Mouse (Mus musculus) cerebral cortex, adult 2 months (tissue): ENCODE results near the gene Arf5.

Experiments
- whole genome bisulfite sequencing: fragments of 180-500 bp; shearing (Covaris S2); methylation state at CpG from one replicate; pipeline ENCODE4 v1.1.7; 2018; 5-methylcytosine and 5-hydroxymethylcytosine counted together

Gene Arf5

DNA sequence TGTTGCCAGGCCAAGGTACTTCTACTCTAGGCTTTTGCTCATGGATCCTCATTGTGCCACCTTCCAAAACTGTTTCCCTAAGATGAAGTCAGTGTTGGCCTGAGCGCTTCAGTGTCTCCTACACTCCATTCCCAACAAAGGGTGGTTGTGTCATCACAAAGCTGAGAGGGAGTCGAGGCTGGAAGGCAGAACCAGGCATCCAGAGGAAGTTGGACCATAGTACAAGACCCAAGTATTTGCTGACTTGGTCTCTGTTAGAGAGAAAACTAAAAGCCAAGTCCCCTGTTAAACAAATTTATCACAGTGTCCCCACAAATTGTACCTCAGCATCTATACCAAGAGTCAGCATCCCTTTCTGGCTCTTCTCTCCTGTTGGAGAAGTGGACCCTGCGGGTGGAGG lies 4.9 kb downstream of the Arf5 start, which contains the start of gene Gcc1:
Gcc1 (minus strand) TSS at position 101 of the 400 bp plus-strand sequence.
- 75% methylated on average over 3 of the region's 3 CpGs for WGBS

DNA sequence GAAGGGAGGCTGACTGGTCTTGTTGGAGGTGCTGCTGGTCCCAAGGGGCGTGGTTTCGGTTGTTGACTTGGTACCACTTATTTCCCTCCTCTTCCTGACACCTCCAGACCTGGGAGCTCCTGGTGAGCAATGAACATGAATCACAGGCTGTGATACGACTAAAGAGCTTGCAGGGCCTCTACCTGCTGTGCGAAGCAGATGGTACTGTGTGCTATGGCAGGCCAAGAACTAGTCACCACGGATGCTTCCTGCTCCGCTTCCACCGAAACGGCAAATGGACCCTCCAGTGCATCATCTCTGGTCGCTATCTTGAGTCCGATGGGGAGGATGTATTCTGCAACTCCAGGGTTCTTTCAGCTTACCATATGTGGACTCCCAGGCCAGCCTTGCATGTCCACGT lies 6.5 kb downstream of the Arf5 start:
- 87% methylated on average over 11 of the region's 11 CpGs for WGBS

DNA sequence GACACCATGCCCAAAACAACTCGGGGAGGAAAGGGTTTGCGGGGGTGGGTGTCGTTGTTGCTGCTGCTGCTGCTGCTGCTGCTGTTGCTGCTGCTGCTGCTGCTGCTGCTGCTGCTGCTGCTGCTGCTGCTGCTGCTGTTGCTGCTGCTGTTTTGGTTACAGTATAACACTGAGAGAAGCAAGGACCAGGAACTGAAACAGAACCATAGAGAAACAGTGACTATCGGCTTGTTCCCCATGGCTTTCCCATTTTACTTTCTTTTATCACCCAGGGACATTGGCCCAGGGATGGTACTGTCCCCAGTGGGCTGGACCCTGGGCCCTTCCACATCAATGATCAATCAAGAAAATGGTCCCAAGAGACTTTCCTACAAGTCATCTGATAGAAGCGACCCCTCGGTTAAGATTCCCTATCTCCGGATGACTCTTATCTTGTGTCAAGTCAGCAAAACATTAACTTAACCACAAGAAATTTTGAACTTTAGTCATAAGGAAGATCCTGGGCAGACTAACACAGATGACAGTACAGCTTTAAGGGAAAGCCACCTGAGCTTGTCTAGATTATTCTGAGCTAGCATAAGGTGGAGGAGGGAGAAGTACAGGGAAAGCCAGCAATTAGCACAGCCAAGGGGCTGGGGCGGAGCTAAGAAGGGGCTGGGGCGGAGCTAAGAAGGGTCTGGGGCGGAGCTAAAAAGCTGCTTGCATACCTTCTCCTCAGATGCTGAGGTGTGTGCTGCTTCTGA lies 7.6 kb downstream of the Arf5 start:
- WGBS: 80% methylated on average over 10 of the region's 10 CpGs

DNA sequence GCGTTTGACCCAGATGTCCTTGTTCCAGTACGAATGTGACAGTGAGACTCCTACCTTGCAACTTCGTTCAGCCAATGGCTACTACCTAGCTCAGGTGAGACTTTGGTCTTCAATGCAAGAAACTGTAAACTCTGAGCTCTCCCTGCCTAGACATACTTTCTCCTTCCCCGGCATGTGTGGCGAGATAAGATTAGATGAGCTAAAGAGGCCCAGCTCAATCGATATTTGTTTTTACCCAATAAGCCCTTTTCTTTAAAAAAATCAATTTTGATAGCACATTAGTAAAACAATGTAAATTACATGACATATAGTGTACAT lies 8.1 kb downstream of the Arf5 start:
- 87% methylated on average over 6 of the region's 6 CpGs for WGBS

DNA sequence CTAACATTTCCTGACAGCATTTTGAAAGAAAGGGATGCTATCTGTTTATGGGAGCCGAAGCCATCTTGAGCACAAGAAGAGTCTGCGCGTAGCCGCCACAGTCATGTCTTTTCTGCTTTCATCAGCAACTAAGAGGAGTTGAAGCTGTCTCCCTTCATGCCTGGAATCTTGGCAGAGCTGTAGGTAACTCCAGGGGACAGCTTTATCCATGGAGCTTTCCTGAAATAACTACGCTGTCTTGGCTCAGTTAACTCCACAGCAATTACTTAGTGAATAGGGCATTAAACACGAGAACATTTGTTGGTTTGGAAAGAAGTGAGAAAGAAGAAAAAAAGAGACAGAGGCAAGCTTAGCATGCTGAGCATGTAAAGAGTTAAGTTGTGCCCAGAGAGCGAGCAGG lies 24.6 kb downstream of the Arf5 start:
- WGBS: 41% methylated on average over 7 of the region's 7 CpGs

DNA sequence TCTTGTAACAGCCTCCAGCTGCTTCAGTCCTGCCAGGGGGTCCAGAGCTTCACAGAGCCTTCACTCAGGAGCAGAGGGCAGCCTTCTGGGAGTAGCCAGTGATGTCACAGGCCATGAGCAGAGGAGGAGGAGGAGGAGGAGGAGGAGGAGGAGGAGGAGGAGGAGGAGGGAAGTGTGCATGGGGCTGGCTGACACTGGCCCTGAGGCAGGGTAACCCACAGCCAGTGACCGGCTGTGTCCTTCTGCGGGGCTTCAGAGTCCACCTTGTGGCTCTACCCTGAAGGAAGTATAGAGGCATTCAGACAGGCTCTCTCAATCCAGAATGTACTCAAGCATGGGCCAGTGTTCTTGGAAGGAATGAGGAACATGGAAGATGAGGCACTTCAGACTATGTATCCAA lies 25.9 kb downstream of the Arf5 start, which contains the start of gene Pax4:
Pax4 (minus strand) TSS at position 101 of the 400 bp plus-strand sequence.
- WGBS: 84% methylated on average over 2 of the region's 2 CpGs

DNA sequence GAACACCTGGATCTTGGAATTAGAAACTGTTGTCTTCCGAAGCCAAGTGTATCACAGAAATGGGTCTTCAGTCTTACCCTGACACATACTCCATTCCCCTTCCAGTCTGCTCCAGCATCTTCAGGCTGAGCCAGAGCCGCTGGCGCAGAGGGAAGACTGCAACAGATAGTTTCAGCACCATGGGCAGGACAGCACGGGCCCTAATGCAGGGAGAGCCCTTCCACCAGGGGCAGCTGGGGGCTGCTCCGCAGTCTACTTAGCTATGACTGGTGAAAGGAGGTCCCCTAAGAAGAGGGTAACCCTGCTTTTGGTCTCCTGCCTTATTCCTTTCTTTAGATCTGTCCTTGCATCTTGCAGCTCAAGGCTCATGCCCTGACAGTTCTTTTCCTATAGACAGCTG lies 27.1 kb downstream of the Arf5 start:
- WGBS: 27% methylated on average over 5 of the region's 5 CpGs

DNA sequence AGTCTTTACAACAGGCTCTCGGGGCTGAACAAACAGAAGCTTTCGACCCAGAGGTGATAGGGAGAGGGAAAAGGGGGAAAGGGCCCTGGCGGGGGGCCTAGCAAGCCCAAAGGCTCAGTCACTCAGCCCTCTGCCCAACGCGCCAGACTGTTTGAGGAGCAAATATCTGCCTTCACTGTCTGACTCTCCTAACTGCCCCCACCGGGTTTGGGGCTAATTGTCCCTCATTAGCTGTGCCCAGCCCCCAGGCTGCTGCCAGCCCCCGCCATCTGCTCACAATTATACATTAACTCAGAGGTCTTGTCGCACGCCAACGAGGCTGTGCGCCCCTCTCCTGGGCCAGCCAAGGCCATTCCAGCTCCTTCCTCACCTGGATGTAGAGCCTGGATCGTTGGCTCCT lies 27.6 kb downstream of the Arf5 start:
- 7% methylated on average over 12 of the region's 12 CpGs for WGBS

DNA sequence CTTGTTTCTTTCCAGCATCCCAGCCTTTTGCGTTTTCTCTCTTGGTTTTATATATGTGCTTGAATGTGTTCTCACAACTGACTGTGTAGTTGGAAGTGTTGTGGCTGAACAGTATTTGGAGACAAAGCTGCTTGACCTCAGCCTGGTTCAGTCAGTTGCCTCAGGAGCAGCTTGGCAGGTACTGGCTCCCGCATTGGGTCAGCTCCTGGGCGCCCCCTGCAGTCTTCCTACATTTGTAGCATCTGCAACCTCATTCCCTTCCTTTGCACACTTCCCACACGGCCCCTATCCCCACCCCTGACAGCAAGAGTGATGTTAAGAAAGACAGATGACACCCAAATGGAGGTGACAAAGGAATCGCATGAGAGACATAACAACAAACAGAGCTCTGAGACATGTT lies 37.2 kb downstream of the Arf5 start:
- 16% methylated on average over 5 of the region's 5 CpGs for WGBS

DNA sequence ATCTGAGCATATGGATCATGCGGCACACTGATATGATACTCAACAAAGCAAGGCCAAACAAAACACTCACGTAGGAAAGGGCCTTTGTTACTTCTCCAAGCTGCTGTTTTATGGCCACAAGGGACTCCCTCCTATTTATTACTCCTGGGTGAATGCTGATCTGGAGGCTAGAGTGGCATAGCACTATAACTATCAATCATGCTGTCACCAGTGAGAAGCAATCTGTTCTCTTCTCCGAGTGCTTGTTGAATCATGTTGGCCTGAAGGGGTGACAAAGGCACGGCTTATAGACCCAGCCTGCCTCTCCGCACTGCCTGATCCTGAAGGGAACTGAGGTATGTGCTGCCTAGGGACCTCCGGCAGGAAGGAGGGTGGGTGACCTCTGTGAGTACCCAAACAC lies 41.3 kb downstream of the Arf5 start:
- 75% methylated on average over 6 of the region's 6 CpGs for WGBS

DNA sequence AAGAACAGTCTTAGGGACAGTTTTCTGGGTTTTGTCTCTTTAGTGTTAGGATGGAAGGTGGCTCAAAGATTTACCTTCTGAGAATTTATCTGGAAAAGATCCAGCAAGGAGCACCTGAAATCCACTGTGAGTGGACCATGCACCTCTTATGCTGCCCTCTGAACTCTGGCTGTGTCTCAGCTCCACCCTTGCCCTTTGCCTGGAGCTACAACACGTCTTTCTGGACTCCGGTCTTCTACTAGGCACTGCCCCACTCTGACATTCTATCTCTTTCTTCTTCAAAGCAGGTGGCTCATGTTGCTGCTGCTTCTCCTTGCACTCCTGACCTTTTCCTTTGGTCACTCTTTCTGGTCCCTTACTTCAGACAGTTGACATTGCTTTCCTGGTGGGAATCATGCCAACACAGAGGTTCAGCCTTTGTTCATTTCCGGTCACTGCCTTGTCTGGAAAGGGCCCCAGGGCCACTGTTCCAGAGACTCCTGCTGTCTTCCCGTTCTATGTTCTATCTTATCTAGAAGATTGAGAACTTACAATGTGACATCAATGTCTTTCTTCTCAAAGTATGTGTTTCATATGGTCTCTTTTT lies 46.8 kb downstream of the Arf5 start:
- 78% methylated on average over 4 of the region's 4 CpGs for WGBS

DNA sequence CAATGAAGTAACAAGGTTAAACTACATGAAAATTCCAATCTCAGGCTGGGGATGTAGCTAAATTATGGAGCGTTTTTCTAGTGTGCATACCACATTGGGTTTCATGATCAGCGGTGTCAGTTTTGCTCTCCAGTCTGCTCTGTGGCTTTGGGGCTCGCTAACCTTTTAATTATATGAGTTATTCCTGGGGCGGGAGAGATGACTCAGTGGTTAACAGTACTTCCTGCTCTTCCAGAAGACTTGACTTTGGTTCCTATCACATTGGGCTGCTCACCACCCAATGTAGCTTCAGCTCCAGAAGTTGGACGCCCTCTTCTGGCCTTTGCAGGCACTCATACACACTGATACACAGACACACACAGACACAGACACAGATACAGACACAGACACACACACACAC lies 47.3 kb downstream of the Arf5 start:
- 82% methylated on average over 5 of the region's 5 CpGs for WGBS

DNA sequence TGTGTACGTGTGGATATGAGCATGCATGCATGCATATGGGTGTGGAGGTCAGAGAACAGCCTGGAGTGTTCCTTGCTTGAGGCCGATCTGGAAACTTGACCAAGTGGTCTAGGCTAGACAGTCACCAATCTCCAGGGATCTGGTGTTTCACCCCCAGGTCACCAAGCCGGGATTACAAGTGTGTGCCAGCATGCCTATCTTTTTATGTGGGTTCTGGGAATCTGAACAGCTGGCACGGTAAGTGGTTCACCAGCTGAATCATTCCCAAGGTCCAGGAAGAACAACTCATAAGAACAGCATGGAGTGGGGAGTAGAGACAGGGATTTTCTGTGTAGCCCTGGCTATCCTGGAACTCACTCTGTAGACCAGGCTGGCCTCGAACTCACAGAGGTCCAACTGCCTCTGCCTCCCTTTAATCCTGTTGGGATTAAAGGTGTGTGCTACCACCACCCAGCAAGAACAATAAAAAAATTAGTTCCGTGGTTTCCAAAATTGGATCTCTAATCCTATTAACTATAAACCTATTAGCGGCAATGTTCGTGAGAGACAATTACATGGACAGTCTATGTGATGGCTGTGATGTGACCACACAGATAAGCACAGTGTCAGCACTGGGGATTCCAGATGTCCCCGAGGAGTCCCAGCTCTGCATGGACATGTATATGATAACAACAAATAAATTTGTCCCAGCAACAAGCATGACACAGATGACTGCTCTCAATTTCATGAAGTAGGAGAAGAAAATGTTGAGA lies 48.1 kb downstream of the Arf5 start:
- 91% methylated on average over 9 of the region's 9 CpGs for WGBS

DNA sequence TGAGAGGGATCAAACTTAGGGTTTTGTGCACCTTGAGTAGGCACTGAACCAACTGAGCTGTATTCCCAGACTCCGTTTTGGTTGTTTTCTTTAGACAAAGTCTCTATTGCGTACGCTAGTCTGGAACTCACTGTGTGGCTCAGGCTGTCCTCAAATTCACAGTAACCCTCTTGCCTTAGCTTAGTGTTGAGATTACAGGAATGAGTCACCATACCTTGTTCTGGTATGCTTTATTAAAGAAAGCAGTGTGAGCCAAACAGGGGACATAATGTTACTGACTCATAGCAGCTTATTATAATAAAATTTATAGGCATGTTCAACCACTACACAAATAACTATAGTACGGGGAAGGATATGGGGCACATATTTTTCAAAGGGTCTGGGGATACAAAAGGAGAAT lies 50.9 kb downstream of the Arf5 start:
- 87% methylated on average over 4 of the region's 4 CpGs for WGBS

DNA sequence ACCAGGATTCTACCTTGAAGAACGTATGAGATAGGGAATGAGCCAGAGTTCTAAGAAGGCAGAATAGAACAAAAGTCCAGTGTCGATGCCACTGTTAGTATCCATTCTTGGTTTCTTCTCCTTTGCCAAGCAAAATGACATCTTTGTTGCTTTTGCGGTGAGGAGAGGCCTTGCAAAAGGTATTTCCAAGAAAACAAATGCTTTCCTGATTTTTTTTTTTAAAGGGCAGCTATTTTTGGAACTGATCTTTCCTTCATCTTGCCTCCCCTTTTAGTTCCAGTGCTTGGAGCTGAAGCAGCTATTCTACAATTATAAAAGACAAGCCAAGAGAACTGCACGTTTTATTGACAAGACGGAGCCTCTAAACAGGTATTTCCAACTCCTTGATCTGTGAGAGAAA lies 51.5 kb downstream of the Arf5 start, which contains the start of gene Snd1:
Snd1 (plus strand) TSS at position 301 of the 400 bp plus-strand sequence.
- 81% methylated on average over 5 of the region's 5 CpGs for WGBS
